Mouse (Mus musculus): ENCODE measurements at regions not wholly inside any gene's neighbourhood (a gene's known extent, or its start where the extent isn't known, plus 50 kb on each side); places are given as distances from the start of the nearest gene placed in this dataset.

DNA sequence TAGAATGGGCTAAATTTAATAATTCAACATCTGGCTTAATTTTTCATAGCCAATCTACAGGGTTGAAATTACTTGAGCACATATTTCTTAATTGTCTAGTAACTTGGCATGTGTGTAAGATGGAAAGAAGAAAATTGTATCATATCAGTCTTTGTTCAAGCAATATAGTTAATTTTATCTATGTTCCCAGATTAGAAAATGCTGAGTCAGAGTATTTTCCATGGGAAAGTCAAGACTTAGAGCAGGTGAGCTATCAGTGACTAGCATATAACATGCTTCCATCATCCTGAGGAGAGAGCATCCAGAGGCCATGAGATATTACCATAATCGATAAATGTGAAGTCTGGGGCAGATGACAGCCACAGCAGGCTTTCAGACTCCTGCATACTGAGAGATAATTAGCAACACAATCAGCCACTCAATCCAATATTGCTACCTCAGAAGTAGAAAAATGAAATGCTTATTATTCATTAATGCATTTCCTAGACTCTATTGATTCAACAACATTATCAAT, 188.2 kb upstream of the Zfp804b start:
- 87% methylated on average over 1 of the region's 1 CpGs for WGBS
- Histone ChIP-seq H3K9ac (replicated peaks; ENCODE audit: low read length) (no peak overlapping the region), H3K27ac (replicated peaks; ENCODE audit: low read depth, low read length) (no peak overlapping the region), H3K36me3 (replicated peaks; ENCODE audit: control insufficient read depth, insufficient read depth, low read depth, low read length) (no peaks in the 10 kb centered on the region), H3K4me1 (ENCODE audit: control insufficient read depth, insufficient read depth, low read length) (no peaks in the 10 kb centered on the region), H3K4me2 (ENCODE audit: low read depth, low read length) (no peak overlapping the region), H3K27me3 (ENCODE audit: control insufficient read depth, insufficient read depth, low read length) (no peaks in the 10 kb centered on the region), H3K4me3 (ENCODE audit: low read depth, low read length) (no peak overlapping the region), H3K9me3 (replicated peaks; ENCODE audit: control insufficient read depth, low read length) (no peaks in the 10 kb centered on the region)
- no peak for ATAC-seq (replicated peaks; ENCODE audit: insufficient number of reproducible peaks, low FRiP score, low TSS enrichment, low read depth)
- no peak for DNase-seq (ENCODE audit: low spot score)

- Histone ChIP-seq H3K27ac (replicated peaks; ENCODE audit: low read depth, low read length) (no peak overlapping the region), H3K9me3 (replicated peaks; ENCODE audit: control insufficient read depth, low read length) (no peaks in the 10 kb centered on the region), H3K4me2 (ENCODE audit: low read depth, low read length) (no peak overlapping the region), H3K9ac (replicated peaks; ENCODE audit: low read length) (no peak overlapping the region), H3K36me3 (replicated peaks; ENCODE audit: control insufficient read depth, insufficient read depth, low read depth, low read length) (no peaks in the 10 kb centered on the region), H3K4me1 (ENCODE audit: control insufficient read depth, insufficient read depth, low read length) (no peaks in the 10 kb centered on the region), H3K27me3 (ENCODE audit: control insufficient read depth, insufficient read depth, low read length) (no peaks in the 10 kb centered on the region), H3K4me3 (ENCODE audit: low read depth, low read length) (no peak overlapping the region)
- DNase-seq (ENCODE audit: low spot score), result no peak
- ATAC-seq (replicated peaks; ENCODE audit: insufficient number of reproducible peaks, low FRiP score, low TSS enrichment, low read depth), result no peak
- 75% methylated on average over 2 of the region's 2 CpGs for WGBS
Observed at GRCm38 (mm10) chr5:7539812-7540645, 195.5 kb upstream of the Zfp804b start.

- no peak for ATAC-seq (replicated peaks; ENCODE audit: insufficient number of reproducible peaks, low FRiP score, low TSS enrichment, low read depth)
- H3K9me3 ChIP-seq (replicated peaks; ENCODE audit: control insufficient read depth, low read length), result no peaks in the 10 kb centered on the region
- WGBS, result 77% methylated on average over 4 of the region's 4 CpGs
Observed at GRCm38 (mm10) chr5:7540646-7541038, 196.1 kb upstream of the Zfp804b start.

GRCm38 (mm10) chr5:7543857-7544256, 199.3 kb upstream of the Zfp804b start:
- Histone ChIP-seq H3K4me3 (ENCODE audit: low read depth, low read length) (no peak overlapping the region), H3K9me3 (replicated peaks; ENCODE audit: control insufficient read depth, low read length) (no peaks in the 10 kb centered on the region), H3K27ac (replicated peaks; ENCODE audit: low read depth, low read length) (no peak overlapping the region), H3K4me1 (ENCODE audit: control insufficient read depth, insufficient read depth, low read length) (no peaks in the 10 kb centered on the region), H3K4me2 (ENCODE audit: low read depth, low read length) (no peak overlapping the region), H3K9ac (replicated peaks; ENCODE audit: low read length) (no peak overlapping the region), H3K27me3 (ENCODE audit: control insufficient read depth, insufficient read depth, low read length) (no peaks in the 10 kb centered on the region), H3K36me3 (replicated peaks; ENCODE audit: control insufficient read depth, insufficient read depth, low read depth, low read length) (no peaks in the 10 kb centered on the region)
- DNase-seq (ENCODE audit: low spot score), result no peak
- ATAC-seq (replicated peaks; ENCODE audit: insufficient number of reproducible peaks, low FRiP score, low TSS enrichment, low read depth), result no peak
- 72% methylated on average over 3 of the region's 3 CpGs for WGBS

More at GRCm38 (mm10) chr5:7540646-7541038, 196.1 kb upstream of the Zfp804b start:
- H3K27me3 ChIP-seq (ENCODE audit: control insufficient read depth, insufficient read depth, low read length), result no peaks in the 10 kb centered on the region
- H3K9ac ChIP-seq (replicated peaks; ENCODE audit: low read length), result no peak overlapping the region
- no peak overlapping the region for H3K27ac ChIP-seq (replicated peaks; ENCODE audit: low read depth, low read length)
- H3K4me1 ChIP-seq (ENCODE audit: control insufficient read depth, insufficient read depth, low read length), result no peaks in the 10 kb centered on the region
- H3K4me2 ChIP-seq (ENCODE audit: low read depth, low read length), result no peak overlapping the region
- no peak overlapping the region for H3K4me3 ChIP-seq (ENCODE audit: low read depth, low read length)
- H3K36me3 ChIP-seq (replicated peaks; ENCODE audit: control insufficient read depth, insufficient read depth, low read depth, low read length), result no peaks in the 10 kb centered on the region
- no peak for DNase-seq (ENCODE audit: low spot score)

DNA sequence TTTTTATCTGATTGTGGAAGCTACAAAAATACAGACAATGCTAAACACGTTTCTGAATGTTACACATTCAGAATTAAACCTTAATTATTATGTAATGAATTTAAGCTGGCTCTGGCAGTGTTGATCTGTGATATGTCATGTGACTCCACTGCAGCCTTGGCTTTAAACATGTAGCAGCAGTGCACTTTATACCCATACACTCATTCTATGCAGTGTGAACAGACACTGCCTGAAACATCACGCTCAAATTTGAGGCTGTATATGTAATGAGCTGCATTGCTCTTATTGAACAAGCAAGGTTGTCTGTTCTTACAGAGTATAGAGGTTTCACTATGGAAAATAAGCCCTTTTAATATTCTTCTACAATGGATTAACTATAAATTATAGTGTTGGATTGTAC, 235.9 kb upstream of the Zfp804b start:
- H3K27me3 ChIP-seq (ENCODE audit: control insufficient read depth, insufficient read depth, low read length), result no peaks in the 10 kb centered on the region
- no peak overlapping the region for H3K4me3 ChIP-seq (ENCODE audit: low read depth, low read length)
- no peaks in the 10 kb centered on the region for H3K36me3 ChIP-seq (replicated peaks; ENCODE audit: control insufficient read depth, insufficient read depth, low read depth, low read length)
- no peak for ATAC-seq (replicated peaks; ENCODE audit: insufficient number of reproducible peaks, low FRiP score, low TSS enrichment, low read depth)
- H3K9me3 ChIP-seq (replicated peaks; ENCODE audit: control insufficient read depth, low read length), result no peaks in the 10 kb centered on the region
- H3K27ac ChIP-seq (replicated peaks; ENCODE audit: low read depth, low read length), result no peak overlapping the region
- H3K4me1 ChIP-seq (ENCODE audit: control insufficient read depth, insufficient read depth, low read length), result no peaks in the 10 kb centered on the region
- DNase-seq (ENCODE audit: low spot score), result no peak
- 68% methylated on average over 2 of the region's 2 CpGs for WGBS
- H3K9ac ChIP-seq (replicated peaks; ENCODE audit: low read length), result no peak overlapping the region
- no peak overlapping the region for H3K4me2 ChIP-seq (ENCODE audit: low read depth, low read length)

GRCm38 (mm10) chr5:7586547-7586946, 242.0 kb upstream of the Zfp804b start:
- no peak overlapping the region for H3K4me2 ChIP-seq (ENCODE audit: low read depth, low read length)
- H3K27ac ChIP-seq (replicated peaks; ENCODE audit: low read depth, low read length), result no peak overlapping the region

GRCm38 (mm10) chr5:7600418-7600817, 255.9 kb upstream of the Zfp804b start:
- no peak overlapping the region for H3K9ac ChIP-seq (replicated peaks; ENCODE audit: low read length)
- 86% methylated on average over 1 of the region's 1 CpGs for WGBS
- H3K4me1 ChIP-seq (ENCODE audit: control insufficient read depth, insufficient read depth, low read length), result no peaks in the 10 kb centered on the region
- DNase-seq (ENCODE audit: low spot score) (no peak), ATAC-seq (replicated peaks; ENCODE audit: insufficient number of reproducible peaks, low FRiP score, low TSS enrichment, low read depth) (no peak)
- H3K4me2 ChIP-seq (ENCODE audit: low read depth, low read length), result no peak overlapping the region
- no peaks in the 10 kb centered on the region for H3K36me3 ChIP-seq (replicated peaks; ENCODE audit: control insufficient read depth, insufficient read depth, low read depth, low read length)
- H3K9me3 ChIP-seq (replicated peaks; ENCODE audit: control insufficient read depth, low read length), result no peaks in the 10 kb centered on the region
- H3K4me3 ChIP-seq (ENCODE audit: low read depth, low read length), result no peak overlapping the region
- no peak overlapping the region for H3K27ac ChIP-seq (replicated peaks; ENCODE audit: low read depth, low read length)
- H3K27me3 ChIP-seq (ENCODE audit: control insufficient read depth, insufficient read depth, low read length), result no peaks in the 10 kb centered on the region

More at GRCm38 (mm10) chr5:7586547-7586946, 242.0 kb upstream of the Zfp804b start:
- no peaks in the 10 kb centered on the region for H3K27me3 ChIP-seq (ENCODE audit: control insufficient read depth, insufficient read depth, low read length)
- no peak overlapping the region for H3K9ac ChIP-seq (replicated peaks; ENCODE audit: low read length)
- no peaks in the 10 kb centered on the region for H3K4me1 ChIP-seq (ENCODE audit: control insufficient read depth, insufficient read depth, low read length)
- ATAC-seq (replicated peaks; ENCODE audit: insufficient number of reproducible peaks, low FRiP score, low TSS enrichment, low read depth) (no peak), DNase-seq (ENCODE audit: low spot score) (no peak)
- no peaks in the 10 kb centered on the region for H3K36me3 ChIP-seq (replicated peaks; ENCODE audit: control insufficient read depth, insufficient read depth, low read depth, low read length)
- no peak overlapping the region for H3K4me3 ChIP-seq (ENCODE audit: low read depth, low read length)
- H3K9me3 ChIP-seq (replicated peaks; ENCODE audit: control insufficient read depth, low read length), result no peaks in the 10 kb centered on the region

GRCm38 (mm10) chr5:7607517-7607916, 263.0 kb upstream of the Zfp804b start:
- Histone ChIP-seq H3K9ac (replicated peaks; ENCODE audit: low read length) (no peak overlapping the region), H3K9me3 (replicated peaks; ENCODE audit: control insufficient read depth, low read length) (no peaks in the 10 kb centered on the region), H3K27me3 (ENCODE audit: control insufficient read depth, insufficient read depth, low read length) (no peaks in the 10 kb centered on the region), H3K4me1 (ENCODE audit: control insufficient read depth, insufficient read depth, low read length) (no peaks in the 10 kb centered on the region), H3K27ac (replicated peaks; ENCODE audit: low read depth, low read length) (no peak overlapping the region), H3K36me3 (replicated peaks; ENCODE audit: control insufficient read depth, insufficient read depth, low read depth, low read length) (no peaks in the 10 kb centered on the region), H3K4me2 (ENCODE audit: low read depth, low read length) (no peak overlapping the region), H3K4me3 (ENCODE audit: low read depth, low read length) (no peak overlapping the region)
- DNase-seq (ENCODE audit: low spot score), result no peak
- no peak for ATAC-seq (replicated peaks; ENCODE audit: insufficient number of reproducible peaks, low FRiP score, low TSS enrichment, low read depth)

All from embryonic facial prominence, embryonic 11.5 days (tissue).